Mouse (Mus musculus) c-Kit-negative CD71-positive TER-119-positive erythroid progenitor cells, embryonic 14.5 days (primary cell): ENCODE measurements around the gene Vmn2r11.
"Not testable (repeated sequence)": the region's sequence is repeated elsewhere in the genome, so short reads cannot be mapped to it uniquely, and the experiment has no call there.

Experiments
- DNase-seq: peaks from one replicate; pipeline ENCODE4 v3.0.0-alpha.2; 2013; ENCODE audit warnings: low read depth, low spot score

Gene Vmn2r11

DNA sequence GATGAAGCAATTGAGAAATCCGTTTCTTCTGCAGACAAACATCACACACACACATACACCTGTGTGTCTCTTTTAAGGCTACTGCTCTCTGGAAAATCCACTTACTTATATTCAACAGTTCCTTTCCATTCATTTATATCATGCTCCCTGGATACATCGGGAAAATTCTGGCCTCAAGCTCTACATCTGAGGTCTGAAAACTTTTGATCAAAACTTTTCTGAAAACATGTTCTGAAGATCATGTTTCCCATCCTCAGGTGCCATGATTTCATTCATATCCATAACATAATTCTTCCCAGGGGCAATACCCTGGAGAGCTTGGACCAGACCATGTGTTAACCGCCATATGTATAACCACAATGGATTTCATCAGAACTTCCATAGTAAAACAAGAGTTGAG lies at the start of gene Vmn2r11:
Vmn2r11 (minus strand) TSS at position 101 of the 400 bp plus-strand sequence.
- DNase-seq, result not testable (repeated sequence)

DNA sequence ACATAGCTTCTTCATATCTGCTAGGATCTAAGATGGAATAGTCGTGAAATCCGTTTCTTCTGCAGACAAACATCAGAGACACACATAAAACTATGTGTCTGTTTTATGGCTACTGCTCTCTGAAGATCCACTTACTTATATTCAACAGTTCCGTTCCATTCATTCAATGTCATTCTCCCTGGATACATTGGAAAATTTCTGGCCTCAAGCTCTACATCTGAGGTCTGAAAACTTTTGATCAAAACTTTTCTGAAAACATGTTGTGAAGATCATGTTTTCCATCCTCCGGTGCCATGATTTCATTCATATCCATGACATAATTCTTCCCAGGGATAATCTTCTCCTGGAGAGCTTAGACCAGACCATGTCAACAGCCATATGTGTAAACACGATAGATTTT lies 38.5 kb upstream of the Vmn2r11 start, which contains the start of gene Vmn2r12:
Vmn2r12 (minus strand) TSS at position 101 of the 400 bp plus-strand sequence.
- not testable (repeated sequence) for DNase-seq

DNA sequence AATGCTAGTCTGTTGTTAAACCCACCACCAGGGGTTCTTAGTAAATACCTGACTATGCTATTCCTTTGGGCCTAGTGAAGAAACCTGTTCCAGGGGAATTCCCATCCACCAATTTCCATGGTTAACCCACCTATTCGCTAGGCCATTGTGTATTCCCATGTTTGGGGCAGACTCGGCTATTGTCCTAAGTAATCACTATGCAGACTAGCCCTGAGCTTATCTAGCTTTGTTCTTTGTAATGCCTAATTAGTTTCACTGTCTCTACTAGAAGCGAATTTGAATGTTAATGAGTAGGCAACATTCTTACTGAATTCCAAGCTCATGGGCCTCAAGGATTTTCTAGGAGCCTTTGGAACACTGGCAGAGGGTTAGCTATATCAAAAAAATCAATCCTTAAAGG lies 37.1 kb upstream of the Vmn2r11 start:
- not testable (repeated sequence) for DNase-seq

DNA sequence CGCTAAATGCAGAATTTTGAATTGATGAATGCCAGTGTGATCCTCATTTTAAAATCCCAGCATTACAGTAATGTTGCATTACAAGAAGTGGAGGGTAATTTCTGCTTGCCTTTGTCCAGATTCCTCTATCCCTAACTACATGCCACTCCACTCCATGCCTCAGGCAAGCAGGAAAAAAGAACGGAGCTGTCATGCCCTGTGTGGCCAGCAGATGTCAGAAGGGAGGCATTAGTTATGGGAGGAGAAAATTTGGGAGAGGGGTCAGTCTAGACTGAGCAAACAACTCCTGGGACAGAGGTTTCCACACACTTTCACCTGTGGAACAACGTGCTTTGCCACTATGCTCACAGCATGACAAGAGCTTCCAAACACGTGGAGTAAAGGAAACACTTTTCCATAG lies 12.6 kb upstream of the Vmn2r11 start:
- not testable (repeated sequence) for DNase-seq

DNA sequence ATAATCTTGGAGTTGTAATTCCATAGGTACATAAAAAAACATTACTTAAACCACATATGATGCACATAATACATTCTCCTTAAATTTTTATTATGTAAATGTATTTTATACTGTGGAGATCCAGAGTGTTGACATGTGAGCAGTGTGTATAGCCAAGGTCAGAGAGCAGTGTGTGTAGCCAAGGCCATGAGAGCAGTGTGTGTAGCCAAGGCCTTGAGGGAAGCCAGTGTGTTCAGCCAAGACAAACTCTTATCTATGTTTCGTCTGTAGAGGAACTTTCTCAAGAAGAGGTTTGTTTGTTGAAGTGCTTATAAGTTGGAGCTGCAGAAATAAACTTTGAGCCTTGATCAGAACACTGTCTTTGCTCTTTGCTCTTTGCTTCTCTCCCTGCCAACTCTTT lies 4.1 kb downstream of the Vmn2r11 start:
- no peak for DNase-seq

DNA sequence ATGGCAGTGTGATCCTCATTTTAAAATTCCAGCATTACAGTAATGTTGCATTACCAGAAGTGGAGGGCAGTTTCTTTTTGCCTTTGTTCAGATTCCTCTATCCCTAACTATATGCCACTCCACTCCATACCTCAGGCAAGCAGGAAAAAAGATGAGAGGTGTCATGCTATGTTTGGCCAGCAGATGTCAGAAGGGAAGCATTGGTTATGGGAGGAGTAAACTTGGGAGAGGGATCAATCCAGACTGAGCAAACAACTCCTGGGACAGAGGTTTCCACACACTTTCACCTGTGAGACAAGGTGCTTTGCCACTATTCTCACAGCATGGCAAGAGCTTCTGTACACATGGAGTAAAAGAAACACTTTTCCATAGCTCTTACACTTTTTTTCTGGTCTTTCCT lies 26.8 kb downstream of the Vmn2r11 start:
- DNase-seq, result no peak

DNA sequence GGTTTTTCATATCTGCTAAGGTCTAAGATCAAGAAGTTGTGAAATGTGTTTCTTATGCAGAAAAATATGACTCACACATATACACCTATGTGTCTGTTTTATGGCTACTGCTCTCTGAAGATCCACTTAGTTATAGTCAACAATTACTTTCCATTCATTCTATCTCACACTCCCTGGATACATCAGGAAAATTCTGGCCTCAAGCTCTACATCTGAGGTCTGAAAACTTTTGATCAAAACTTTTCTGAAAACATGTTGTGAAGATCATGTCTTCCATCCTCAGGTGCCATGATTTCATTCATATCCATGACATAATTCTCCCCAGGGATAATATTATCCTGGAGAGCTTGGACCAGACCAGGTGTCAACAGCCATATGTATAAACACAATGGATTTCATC lies 52.9 kb downstream of the Vmn2r11 start, which contains the start of gene Vmn2r10:
Vmn2r10 (minus strand) TSS at position 101 of the 400 bp plus-strand sequence.
- DNase-seq, result not testable (repeated sequence)
